Mouse (Mus musculus): Measurements from ENCODE around the gene Ak7. TPM values are rescaled to one million over a fixed set of nuclear protein-coding genes. Genes with fewer than 3 reads are reported as not detected.

Ak7 gene
- polyA plus RNA-seq, 1 experiment = 0.02 TPM

DNA sequence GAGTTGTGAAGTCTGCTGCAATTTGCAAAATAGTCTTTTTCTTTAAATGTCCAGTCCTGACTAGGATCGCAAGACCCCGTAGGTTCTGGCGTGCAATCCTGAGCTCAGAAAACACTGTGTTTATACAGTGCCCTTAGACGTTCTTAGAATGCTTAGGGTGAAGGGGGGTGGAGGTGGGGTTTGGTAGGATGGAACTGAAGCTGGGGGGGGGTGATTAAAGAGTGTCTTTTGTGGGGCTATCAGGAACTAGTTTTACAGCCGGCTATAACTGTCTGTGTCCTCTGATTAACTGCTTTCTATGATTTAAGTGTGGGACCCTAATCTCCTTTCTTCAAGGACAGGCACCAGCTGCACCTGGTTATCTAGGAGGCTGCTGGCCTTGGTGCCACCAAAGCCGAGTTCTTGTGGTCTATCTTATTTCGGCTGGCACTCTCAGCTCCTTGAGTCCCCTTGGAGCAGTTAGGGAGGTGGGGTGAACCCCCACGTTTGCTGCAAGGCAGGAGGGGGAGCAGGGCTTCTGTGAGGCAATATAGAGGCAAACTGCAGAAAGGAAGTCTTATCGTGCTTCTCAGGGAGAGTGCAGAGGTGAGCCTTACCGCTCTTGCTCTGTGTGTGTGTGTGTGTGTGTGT lies 54.2 kb downstream of the Ak7 start:
- no peaks in the 10 kb centered on the region for H3K27me3 ChIP-seq (ENCODE audit: control insufficient read depth, insufficient read depth, low read length)
- no peak overlapping the region for H3K27ac ChIP-seq (ENCODE audit: insufficient read depth, low read length)
- TF ChIP-seq POLR2A (IDR thresholded peaks at IDR 0.05; ENCODE audit: low read depth, low read length) (no peak), CTCF (IDR thresholded peaks at IDR 0.05; ENCODE audit: extremely low read depth, insufficient read depth, insufficient read length, insufficient replicate concordance) (no peak)
- H3K36me3 ChIP-seq (ENCODE audit: control insufficient read depth, insufficient read depth, low read length) = no peaks in the 10 kb centered on the region
- no peak overlapping the region for H3K4me3 ChIP-seq (ENCODE audit: extremely low read depth, insufficient read depth, insufficient read length)
- H3K4me1 ChIP-seq (ENCODE audit: control insufficient read depth, insufficient read depth, insufficient read length) = no peaks in the 10 kb centered on the region
- no peak for DNase-seq (ENCODE audit: low read depth in 1 of 2, low spot score in 2 of 2)
- WGBS = 40% methylated on average over 10 of the region's 10 CpGs

DNA sequence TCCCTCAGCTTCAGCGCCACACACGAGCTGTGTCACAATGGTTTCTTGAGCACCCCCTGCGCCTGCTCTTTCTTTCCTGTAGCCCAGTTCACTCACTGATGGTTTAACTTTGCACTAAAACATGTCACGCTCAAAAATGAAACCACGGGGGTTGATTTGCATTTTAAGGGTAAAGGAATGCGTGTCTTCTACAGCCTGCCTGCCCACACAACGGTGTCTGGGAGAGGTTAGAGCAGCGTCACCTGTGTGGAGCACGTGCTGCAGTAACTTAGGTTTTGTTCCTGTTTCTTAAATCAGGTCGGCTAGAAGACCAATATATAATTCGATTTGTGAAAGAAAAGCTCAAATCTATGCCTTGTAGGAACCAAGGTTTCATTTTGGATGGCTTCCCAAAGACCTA lies 55.4 kb downstream of the Ak7 start:
- DNase-seq (ENCODE audit: low read depth in 1 of 2, low spot score in 2 of 2) = peak in 1 of 2 experiments; percentile 30
- WGBS = 24% methylated on average over 11 of the region's 11 CpGs
- H3K27me3 ChIP-seq (ENCODE audit: control insufficient read depth, insufficient read depth, low read length) = no peaks in the 10 kb centered on the region
- no peaks in the 10 kb centered on the region for H3K4me1 ChIP-seq (ENCODE audit: control insufficient read depth, insufficient read depth, insufficient read length)
- H3K27ac ChIP-seq (ENCODE audit: insufficient read depth, low read length) = no peak overlapping the region
- H3K36me3 ChIP-seq (ENCODE audit: control insufficient read depth, insufficient read depth, low read length) = no peaks in the 10 kb centered on the region
- no peak for TF ChIP-seq CTCF (IDR thresholded peaks at IDR 0.05; ENCODE audit: extremely low read depth, insufficient read depth, insufficient read length, insufficient replicate concordance)
- no peak for TF ChIP-seq POLR2A (IDR thresholded peaks at IDR 0.05; ENCODE audit: low read depth, low read length)
- no peak overlapping the region for H3K4me3 ChIP-seq (ENCODE audit: extremely low read depth, insufficient read depth, insufficient read length)

DNA sequence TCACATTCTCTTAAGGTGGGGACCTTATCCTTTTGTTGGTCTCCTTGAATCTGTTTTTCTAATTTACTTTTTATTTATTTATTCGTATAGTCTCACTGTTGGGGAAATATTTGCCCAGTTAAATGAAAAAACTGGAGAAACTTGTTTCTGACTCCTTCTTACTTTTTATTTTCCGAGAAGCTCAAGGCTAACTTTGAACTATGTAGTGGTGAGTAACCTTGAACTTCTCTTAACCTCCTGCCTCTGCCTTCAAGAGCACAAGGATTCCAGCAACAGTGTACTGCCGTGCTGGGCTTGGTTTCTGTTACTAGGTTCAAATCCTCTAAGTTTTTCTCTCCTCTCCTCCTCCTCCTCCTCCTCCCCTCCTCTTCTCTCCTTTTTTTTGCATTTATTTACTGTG lies 55.9 kb downstream of the Ak7 start:
- no peak for DNase-seq (ENCODE audit: low read depth in 1 of 2, low spot score in 2 of 2)
- Histone ChIP-seq H3K27me3 (ENCODE audit: control insufficient read depth, insufficient read depth, low read length) (no peaks in the 10 kb centered on the region), H3K4me1 (ENCODE audit: control insufficient read depth, insufficient read depth, insufficient read length) (no peaks in the 10 kb centered on the region), H3K4me3 (ENCODE audit: extremely low read depth, insufficient read depth, insufficient read length) (no peak overlapping the region), H3K27ac (ENCODE audit: insufficient read depth, low read length) (no peak overlapping the region), H3K36me3 (ENCODE audit: control insufficient read depth, insufficient read depth, low read length) (no peaks in the 10 kb centered on the region)
- TF ChIP-seq CTCF (IDR thresholded peaks at IDR 0.05; ENCODE audit: extremely low read depth, insufficient read depth, insufficient read length, insufficient replicate concordance) = no peak
- TF ChIP-seq POLR2A (IDR thresholded peaks at IDR 0.05; ENCODE audit: low read depth, low read length) = no peak
- WGBS = 72% methylated on average over 3 of the region's 3 CpGs

DNA sequence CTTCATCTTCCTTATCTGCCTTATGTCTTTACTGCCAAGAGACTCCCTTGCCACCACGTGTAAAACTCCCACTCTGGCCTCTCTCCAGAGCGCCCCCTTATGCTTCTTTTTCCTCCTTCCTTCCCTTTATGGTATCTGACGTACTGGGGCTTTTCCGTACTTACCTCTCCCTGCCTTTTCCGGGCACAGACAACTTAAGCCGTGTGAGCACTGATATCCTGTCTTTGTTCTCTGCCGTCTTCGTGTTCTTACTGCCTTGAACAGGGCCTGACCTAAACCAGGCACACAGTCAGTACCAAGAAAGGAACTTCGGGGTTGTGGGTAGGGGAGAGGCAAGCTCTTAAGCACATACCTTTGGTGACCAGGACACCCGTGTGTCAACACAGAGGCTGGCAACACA lies 63.9 kb downstream of the Ak7 start:
- Histone ChIP-seq H3K27me3 (ENCODE audit: control insufficient read depth, insufficient read depth, low read length) (no peaks in the 10 kb centered on the region), H3K36me3 (ENCODE audit: control insufficient read depth, insufficient read depth, low read length) (no peaks in the 10 kb centered on the region), H3K4me3 (ENCODE audit: extremely low read depth, insufficient read depth, insufficient read length) (no peak overlapping the region), H3K4me1 (ENCODE audit: control insufficient read depth, insufficient read depth, insufficient read length) (no peaks in the 10 kb centered on the region), H3K27ac (ENCODE audit: insufficient read depth, low read length) (no peak overlapping the region)
- 49% methylated on average over 10 of the region's 10 CpGs for WGBS
- TF ChIP-seq POLR2A (IDR thresholded peaks at IDR 0.05; ENCODE audit: low read depth, low read length) (no peak), CTCF (IDR thresholded peaks at IDR 0.05; ENCODE audit: extremely low read depth, insufficient read depth, insufficient read length, insufficient replicate concordance) (no peak)
- DNase-seq (ENCODE audit: low read depth in 1 of 2, low spot score in 2 of 2) = no peak

DNA sequence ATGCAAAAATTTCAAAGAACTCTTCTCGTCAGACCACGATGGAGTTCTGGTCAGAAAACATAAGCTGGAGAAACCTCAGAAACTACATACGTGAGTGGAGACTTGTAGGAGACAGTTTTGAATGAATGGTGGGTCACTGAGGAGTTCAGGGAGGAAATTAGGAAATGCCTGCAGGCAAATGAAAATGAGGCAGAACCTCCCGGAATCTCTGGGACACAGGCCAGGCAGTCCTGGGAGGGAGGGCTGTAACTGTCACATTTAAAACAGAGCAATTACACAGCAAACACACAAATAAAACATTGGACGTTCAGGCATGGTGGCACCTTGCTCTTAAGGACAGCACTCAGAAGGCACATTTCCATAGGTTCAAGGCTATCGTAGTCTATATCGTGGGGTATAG lies 69.1 kb downstream of the Ak7 start:
- 84% methylated on average over 7 of the region's 7 CpGs for WGBS
- Histone ChIP-seq H3K36me3 (ENCODE audit: control insufficient read depth, insufficient read depth, low read length) (no peaks in the 10 kb centered on the region), H3K4me1 (ENCODE audit: control insufficient read depth, insufficient read depth, insufficient read length) (no peaks in the 10 kb centered on the region), H3K4me3 (ENCODE audit: extremely low read depth, insufficient read depth, insufficient read length) (no peak overlapping the region), H3K27me3 (ENCODE audit: control insufficient read depth, insufficient read depth, low read length) (no peaks in the 10 kb centered on the region), H3K27ac (ENCODE audit: insufficient read depth, low read length) (no peak overlapping the region)
- TF ChIP-seq CTCF (IDR thresholded peaks at IDR 0.05; ENCODE audit: extremely low read depth, insufficient read depth, insufficient read length, insufficient replicate concordance) (no peak), POLR2A (IDR thresholded peaks at IDR 0.05; ENCODE audit: low read depth, low read length) (no peak)
- DNase-seq (ENCODE audit: low read depth in 1 of 2, low spot score in 2 of 2) = no peak

DNA sequence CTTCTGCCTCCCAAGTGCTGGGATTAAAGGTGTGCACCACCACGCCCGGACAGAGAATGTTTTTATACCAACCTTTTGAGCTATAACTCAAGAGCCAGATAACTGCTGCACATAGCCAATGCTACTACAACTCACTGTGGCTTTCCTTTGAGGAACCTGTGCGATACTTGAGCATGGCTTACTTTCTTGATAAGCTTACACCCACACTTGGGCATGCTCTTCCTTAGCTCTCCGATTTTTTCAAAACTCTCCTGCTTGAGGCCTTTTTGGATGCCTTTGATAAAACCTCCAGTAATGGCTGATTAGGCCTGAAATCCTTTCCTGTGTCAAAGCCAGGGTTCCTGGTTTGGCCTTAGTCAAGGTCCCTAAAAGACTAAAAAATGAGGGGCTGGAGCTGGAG lies 71.9 kb downstream of the Ak7 start:
- no peak for DNase-seq (ENCODE audit: low read depth in 1 of 2, low spot score in 2 of 2)

DNA sequence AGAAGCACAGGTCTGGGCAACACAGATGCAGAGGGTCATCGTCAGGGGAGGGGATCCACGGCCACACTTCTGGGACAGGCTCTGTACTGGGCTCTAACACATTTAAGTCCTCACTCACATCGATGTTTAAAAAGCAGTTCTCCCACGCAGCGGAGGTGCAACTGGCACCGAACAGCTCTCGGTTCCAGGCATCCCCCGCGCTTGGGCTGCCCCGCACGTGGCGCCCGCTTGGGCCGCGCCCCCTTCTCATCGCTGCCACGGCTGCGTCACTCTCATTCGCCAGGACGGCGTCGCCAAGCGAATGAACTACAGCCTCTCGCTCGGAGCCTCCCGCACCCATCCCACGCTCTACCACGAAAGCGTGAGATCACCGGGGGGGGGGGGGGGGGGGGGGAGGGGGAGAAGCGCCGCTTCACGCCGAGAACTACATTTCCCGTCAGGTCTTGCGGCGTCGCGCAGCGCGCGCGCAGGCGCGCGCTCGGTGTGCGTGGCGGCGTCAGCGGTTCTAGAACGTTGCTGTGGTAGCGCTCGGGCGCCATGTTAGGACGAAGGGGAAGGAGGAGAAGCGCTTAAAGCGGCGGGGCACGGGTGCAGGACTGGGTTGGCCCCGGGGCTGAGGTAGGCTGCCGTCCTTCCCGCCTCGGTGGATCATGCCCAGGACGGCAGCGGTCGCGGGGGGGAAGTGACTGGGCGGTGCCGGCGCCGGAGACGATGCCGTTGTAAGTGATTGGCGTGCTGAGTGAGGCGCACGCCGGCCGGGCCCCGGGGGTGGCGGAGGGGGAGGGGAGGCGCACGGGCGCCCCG lies 78.6 kb downstream of the Ak7 start, which contains the start of gene Papola:
Gene Papola (plus strand): TSS at position 499 of the 804 bp plus-strand sequence.
- Histone ChIP-seq H3K36me3 (ENCODE audit: control insufficient read depth, insufficient read depth, low read length) (no peaks in the 10 kb centered on the region), H3K4me1 (ENCODE audit: control insufficient read depth, insufficient read depth, insufficient read length) (peaks cover 4% of the 10 kb centered on the region; the same call in 1 of the 2 replicates), H3K4me3 (ENCODE audit: extremely low read depth, insufficient read depth, insufficient read length) (peak within 1 kb of the TSS; percentile 98), H3K27ac (ENCODE audit: insufficient read depth, low read length) (peak within 1 kb of the TSS; percentile 99), H3K27me3 (ENCODE audit: control insufficient read depth, insufficient read depth, low read length) (no peaks in the 10 kb centered on the region)
- peak; percentile 82 to 87 for DNase-seq (ENCODE audit: low read depth in 1 of 2, low spot score in 2 of 2)
- TF ChIP-seq CTCF (IDR thresholded peaks at IDR 0.05; ENCODE audit: extremely low read depth, insufficient read depth, insufficient read length, insufficient replicate concordance) = no peak
- TF ChIP-seq POLR2A (IDR thresholded peaks at IDR 0.05; ENCODE audit: low read depth, low read length) = peak; percentile 78
- WGBS = under 1% methylated on average over 72 of the region's 85 CpGs

More for the DNA sequence above, 71.9 kb downstream of the Ak7 start:
- H3K27ac ChIP-seq (ENCODE audit: insufficient read depth, low read length) = no peak overlapping the region
- no peaks in the 10 kb centered on the region for H3K4me1 ChIP-seq (ENCODE audit: control insufficient read depth, insufficient read depth, insufficient read length)
- no peak for TF ChIP-seq POLR2A (IDR thresholded peaks at IDR 0.05; ENCODE audit: low read depth, low read length)
- TF ChIP-seq CTCF (IDR thresholded peaks at IDR 0.05; ENCODE audit: extremely low read depth, insufficient read depth, insufficient read length, insufficient replicate concordance) = no peak
- H3K36me3 ChIP-seq (ENCODE audit: control insufficient read depth, insufficient read depth, low read length) = no peaks in the 10 kb centered on the region
- H3K27me3 ChIP-seq (ENCODE audit: control insufficient read depth, insufficient read depth, low read length) = no peaks in the 10 kb centered on the region
- 79% methylated on average over 4 of the region's 4 CpGs for WGBS
- no peak overlapping the region for H3K4me3 ChIP-seq (ENCODE audit: extremely low read depth, insufficient read depth, insufficient read length)

Measured in spleen, adult 2 months (tissue).